Mouse (Mus musculus): ENCODE measurements around the gene Spint2.

- TF ChIP-seq CTCF (IDR thresholded peaks at IDR 0.05; ENCODE audit: low read depth), result no peak
- TF ChIP-seq EP300 (IDR thresholded peaks at IDR 0.05; ENCODE audit: low read depth), result no peak
Observed at GRCm38 (mm10) chr7:29213675-29214082, 68.0 kb downstream of the Spint2 start, which contains the start of gene Catsperg1.
